Mouse (Mus musculus): ENCODE measurements around the gene Gm10964.

DNA sequence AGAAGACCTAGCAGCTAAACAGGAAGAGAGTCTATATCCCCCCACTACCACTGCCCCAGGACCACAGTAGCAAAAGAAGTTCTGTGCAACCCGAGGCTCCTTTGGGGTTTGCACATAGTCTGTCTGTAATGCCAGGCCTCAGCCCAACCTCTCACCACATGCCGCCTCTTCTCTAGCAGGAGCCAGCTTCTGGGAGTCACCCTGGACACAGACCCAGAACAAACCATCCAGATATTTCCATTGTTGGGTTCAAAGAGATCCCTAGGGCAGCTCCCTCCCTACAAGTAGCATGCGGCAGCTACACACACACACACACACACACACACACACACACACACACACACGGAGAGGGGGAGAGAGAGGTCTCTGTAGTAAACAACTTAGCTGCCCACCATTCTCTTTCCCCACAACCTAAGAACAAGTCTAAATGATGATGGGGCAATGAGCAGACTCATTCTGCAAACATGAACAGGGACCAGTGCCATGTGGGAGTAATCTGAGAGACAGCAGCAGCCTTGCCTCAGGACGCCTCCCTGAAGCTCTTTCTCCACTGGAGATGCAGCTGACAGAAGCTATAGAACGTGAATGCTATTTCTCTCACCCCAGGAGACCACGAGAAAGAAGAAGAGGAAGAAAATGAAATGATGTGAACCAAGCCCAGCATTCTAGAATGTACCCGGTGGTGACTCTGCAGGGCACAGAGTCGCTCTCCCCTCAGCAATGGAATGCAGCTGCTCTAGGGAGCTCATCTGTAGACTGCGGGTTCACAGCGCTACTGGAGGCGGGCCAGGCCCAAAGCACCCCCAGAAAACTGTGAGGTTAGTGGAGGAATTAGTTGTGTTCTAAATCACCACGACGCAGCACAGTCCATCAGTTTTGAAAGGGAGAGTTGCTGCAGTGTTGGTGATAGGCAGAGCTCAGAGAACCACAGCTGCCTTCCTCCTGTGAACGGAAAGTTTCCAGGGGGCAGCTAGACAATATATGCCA lies 22.1 kb upstream of the Gm10964 start:
- TF ChIP-seq POLR2A (IDR thresholded peaks at IDR 0.05; ENCODE audit: extremely low read depth, insufficient read depth, low read length) = no peak
- no peak for TF ChIP-seq CTCF (IDR thresholded peaks at IDR 0.05; ENCODE audit: extremely low read depth, insufficient read depth, low read length)
